Mouse (Mus musculus): ENCODE data around the gene Dtx3. TPM values are rescaled to one million over a fixed set of nuclear protein-coding genes. Genes with fewer than 3 reads are reported as not detected.
"Not testable (repeated sequence)": the region's sequence is repeated elsewhere in the genome, so short reads cannot be mapped to it uniquely, and the experiment has no call there.

Dtx3 gene
- total and polyA plus RNA-seq, 3 experiments = 23.7 to 102 (median 24.2) TPM

GRCm38 (mm10) chr10:127156089-127156488 is 39.4 kb downstream of the Dtx3 start:
- Histone ChIP-seq H3K9ac (ENCODE audit: low read depth, low read length) (no peak overlapping the region), H3K4me3 (no peak overlapping the region), H3K4me1 (ENCODE audit: control insufficient read depth, insufficient read depth, low read length) (no peaks in the 10 kb centered on the region), H3K27ac (no peak overlapping the region), H3K36me3 (ENCODE audit: control insufficient read depth, insufficient read depth, low read length) (no peaks in the 10 kb centered on the region), H3K79me2 (replicated peaks; ENCODE audit: control insufficient read depth, insufficient read depth, low read length) (no peaks in the 10 kb centered on the region), H3K27me3 (ENCODE audit: control insufficient read depth, insufficient read depth, low read length) (no peaks in the 10 kb centered on the region)
- intact Hi-C loops (cut with DNase I) = no loop called here
- 95% methylated on average over 1 of the region's 1 CpGs for WGBS
- no peak for TF ChIP-seq POLR2A (IDR thresholded peaks at IDR 0.05; ENCODE audit: insufficient read depth, low read depth, low read length)
- TF ChIP-seq EP300 (IDR thresholded peaks at IDR 0.05; ENCODE audit: insufficient read depth, low read depth, low read length) = no peak
- no peak for TF ChIP-seq CTCF (IDR thresholded peaks at IDR 0.05)
- DNase-seq = no peak

- H3K79me2 ChIP-seq (replicated peaks; ENCODE audit: control insufficient read depth, insufficient read depth, low read length) = no peaks in the 10 kb centered on the region
- no peak overlapping the region for H3K4me3 ChIP-seq
- H3K9ac ChIP-seq (ENCODE audit: low read depth, low read length) = no peak overlapping the region
- no peaks in the 10 kb centered on the region for H3K4me1 ChIP-seq (ENCODE audit: control insufficient read depth, insufficient read depth, low read length)
- TF ChIP-seq EP300 (IDR thresholded peaks at IDR 0.05; ENCODE audit: insufficient read depth, low read depth, low read length) (no peak), CTCF (IDR thresholded peaks at IDR 0.05) (no peak)
- no peaks in the 10 kb centered on the region for H3K36me3 ChIP-seq (ENCODE audit: control insufficient read depth, insufficient read depth, low read length)
- intact Hi-C loops (cut with DNase I) = no loop called here
- H3K27me3 ChIP-seq (ENCODE audit: control insufficient read depth, insufficient read depth, low read length) = no peaks in the 10 kb centered on the region
- 84% methylated on average over 5 of the region's 5 CpGs for WGBS
- H3K27ac ChIP-seq = no peak overlapping the region
- no peak for DNase-seq
These were observed 40.9 kb downstream of the Dtx3 start for GRCm38 (mm10) chr10:127154652-127155051.

- no peak overlapping the region for H3K4me3 ChIP-seq
- intact Hi-C loops (cut with DNase I) = no loop called here
- no peaks in the 10 kb centered on the region for H3K27me3 ChIP-seq (ENCODE audit: control insufficient read depth, insufficient read depth, low read length)
These were observed 41.3 kb downstream of the Dtx3 start for GRCm38 (mm10) chr10:127154241-127154640.

GRCm38 (mm10) chr10:127153323-127153722 is 42.2 kb downstream of the Dtx3 start:
- no peak overlapping the region for H3K9ac ChIP-seq (ENCODE audit: low read depth, low read length)
- no peaks in the 10 kb centered on the region for H3K4me1 ChIP-seq (ENCODE audit: control insufficient read depth, insufficient read depth, low read length)
- no peaks in the 10 kb centered on the region for H3K36me3 ChIP-seq (ENCODE audit: control insufficient read depth, insufficient read depth, low read length)
- intact Hi-C loops (cut with DNase I) = no loop called here
- H3K27ac ChIP-seq = no peak overlapping the region
- no peak for DNase-seq
- no peak overlapping the region for H3K4me3 ChIP-seq
- no peaks in the 10 kb centered on the region for H3K27me3 ChIP-seq (ENCODE audit: control insufficient read depth, insufficient read depth, low read length)
- no peak for TF ChIP-seq POLR2A (IDR thresholded peaks at IDR 0.05; ENCODE audit: insufficient read depth, low read depth, low read length)
- no peak for TF ChIP-seq CTCF (IDR thresholded peaks at IDR 0.05)
- no peak for TF ChIP-seq EP300 (IDR thresholded peaks at IDR 0.05; ENCODE audit: insufficient read depth, low read depth, low read length)
- 93% methylated on average over 7 of the region's 7 CpGs for WGBS
- H3K79me2 ChIP-seq (replicated peaks; ENCODE audit: control insufficient read depth, insufficient read depth, low read length) = no peaks in the 10 kb centered on the region

More at GRCm38 (mm10) chr10:127154241-127154640, 41.3 kb downstream of the Dtx3 start:
- Histone ChIP-seq H3K27ac (no peak overlapping the region), H3K4me1 (ENCODE audit: control insufficient read depth, insufficient read depth, low read length) (no peaks in the 10 kb centered on the region), H3K9ac (ENCODE audit: low read depth, low read length) (no peak overlapping the region), H3K79me2 (replicated peaks; ENCODE audit: control insufficient read depth, insufficient read depth, low read length) (no peaks in the 10 kb centered on the region), H3K36me3 (ENCODE audit: control insufficient read depth, insufficient read depth, low read length) (no peaks in the 10 kb centered on the region)
- WGBS = 97% methylated on average over 2 of the region's 2 CpGs
- TF ChIP-seq POLR2A (IDR thresholded peaks at IDR 0.05; ENCODE audit: insufficient read depth, low read depth, low read length) (no peak), EP300 (IDR thresholded peaks at IDR 0.05; ENCODE audit: insufficient read depth, low read depth, low read length) (no peak), CTCF (IDR thresholded peaks at IDR 0.05) (no peak)
- DNase-seq = no peak

GRCm38 (mm10) chr10:127152556-127152955 is 43.0 kb downstream of the Dtx3 start:
- H3K4me3 ChIP-seq; H3K9ac ChIP-seq (ENCODE audit: low read depth, low read length); H3K27ac ChIP-seq; H3K4me1 ChIP-seq (ENCODE audit: control insufficient read depth, insufficient read depth, low read length); H3K36me3 ChIP-seq (ENCODE audit: control insufficient read depth, insufficient read depth, low read length); H3K27me3 ChIP-seq (ENCODE audit: control insufficient read depth, insufficient read depth, low read length); DNase-seq; H3K79me2 ChIP-seq (replicated peaks; ENCODE audit: control insufficient read depth, insufficient read depth, low read length); intact Hi-C loops (cut with DNase I): not testable (repeated sequence)
- WGBS = 82% methylated on average over 10 of the region's 10 CpGs

GRCm38 (mm10) chr10:127151233-127151632 is 44.3 kb downstream of the Dtx3 start:
- DNase-seq; H3K79me2 ChIP-seq (replicated peaks; ENCODE audit: control insufficient read depth, insufficient read depth, low read length); H3K4me1 ChIP-seq (ENCODE audit: control insufficient read depth, insufficient read depth, low read length); H3K27me3 ChIP-seq (ENCODE audit: control insufficient read depth, insufficient read depth, low read length); intact Hi-C loops (cut with DNase I); H3K9ac ChIP-seq (ENCODE audit: low read depth, low read length); H3K27ac ChIP-seq; H3K36me3 ChIP-seq (ENCODE audit: control insufficient read depth, insufficient read depth, low read length); H3K4me3 ChIP-seq: not testable (repeated sequence)
- 86% methylated on average over 3 of the region's 3 CpGs for WGBS

- intact Hi-C loops (cut with DNase I) = no loop called here
- no peak for TF ChIP-seq CTCF (IDR thresholded peaks at IDR 0.05)
- Histone ChIP-seq H3K79me2 (replicated peaks; ENCODE audit: control insufficient read depth, insufficient read depth, low read length) (no peaks in the 10 kb centered on the region), H3K9ac (ENCODE audit: low read depth, low read length) (no peak overlapping the region), H3K4me1 (ENCODE audit: control insufficient read depth, insufficient read depth, low read length) (no peaks in the 10 kb centered on the region), H3K4me3 (no peak overlapping the region), H3K36me3 (ENCODE audit: control insufficient read depth, insufficient read depth, low read length) (no peaks in the 10 kb centered on the region), H3K27me3 (ENCODE audit: control insufficient read depth, insufficient read depth, low read length) (no peaks in the 10 kb centered on the region), H3K27ac (no peak overlapping the region)
- WGBS = 66% methylated on average over 4 of the region's 4 CpGs
- DNase-seq = no peak
These were observed 45.1 kb downstream of the Dtx3 start for GRCm38 (mm10) chr10:127150471-127150872.
